Mouse (Mus musculus) CH12.LX (cell line): ENCODE results near the gene Gm10160.

Source experiments
- POLR2AphosphoS2 ChIP-seq: IDR thresholded peaks from 2 replicates; pipeline ENCODE4 v1.6.1; 2011; ENCODE audit warnings: low read depth, low read length, improper control_type of control experiment
- USF1 ChIP-seq: IDR thresholded peaks from 2 replicates; pipeline ENCODE4 v1.6.1; 2014; ENCODE audit warnings: low read depth, mild to moderate bottlenecking, inconsistent platforms, low read length, improper control_type of control experiment

- TF ChIP-seq POLR2AphosphoS2: no peak
- no peak for TF ChIP-seq USF1
Measured at GRCm38 (mm10) chr7:81904094-81904493, 48.5 kb upstream of the Gm10160 start.
